Mouse (Mus musculus) E14TG2a.4 (cell line): ENCODE measurements around the gene Gmip.

Experiments
- CTCF ChIP-seq: conservative IDR thresholded peaks from 2 replicates; pipeline ENCODE4 v1.5.1; 2014; ENCODE audit warnings: low read length
- NANOG ChIP-seq: IDR thresholded peaks from 2 replicates; pipeline ENCODE4 v1.6.1; 2014; ENCODE audit warnings: borderline replicate concordance, low read length, mixed read lengths

GRCm38 (mm10) chr8:69794901-69795300, 13.6 kb upstream of the Gmip start:
- TF ChIP-seq CTCF = no peak
- TF ChIP-seq NANOG = no peak
